Mouse (Mus musculus): ENCODE results near the gene Tsen2. TPM values are rescaled to one million over a fixed set of nuclear protein-coding genes. Genes with fewer than 3 reads are reported as not detected.

Gene Tsen2
- total RNA-seq, 2 experiments from 2014 or later = 20.6 to 26.8 TPM

DNA sequence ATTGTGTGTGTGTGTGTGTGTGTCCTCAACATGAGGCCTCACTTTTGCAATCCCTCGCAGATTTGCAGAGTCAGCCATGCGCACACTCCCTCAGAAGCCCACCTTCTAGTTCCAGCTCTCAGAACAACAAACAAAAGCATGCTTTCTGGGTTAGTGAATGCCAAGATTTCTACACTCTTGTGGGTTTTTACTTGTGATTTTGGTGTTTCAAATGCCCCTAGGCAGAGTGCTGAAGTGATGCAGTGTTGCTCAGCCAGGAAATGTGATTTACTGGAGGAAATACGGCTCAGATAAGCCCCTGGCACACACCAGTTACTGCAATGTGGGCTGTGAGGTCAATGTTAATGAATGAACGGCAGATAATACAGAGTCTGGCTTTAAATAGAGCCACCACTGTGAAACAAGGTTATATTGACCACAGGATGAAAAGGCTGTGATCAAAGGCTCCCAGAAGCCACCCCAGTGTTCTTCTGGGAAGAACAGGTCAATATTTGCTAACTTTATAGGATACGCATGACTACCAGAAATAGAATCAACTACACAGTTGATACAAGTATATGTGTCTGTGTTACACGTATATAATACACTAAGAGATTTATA is 2.7 kb upstream of the Tsen2 start:
- DNase-seq = no peak

DNA sequence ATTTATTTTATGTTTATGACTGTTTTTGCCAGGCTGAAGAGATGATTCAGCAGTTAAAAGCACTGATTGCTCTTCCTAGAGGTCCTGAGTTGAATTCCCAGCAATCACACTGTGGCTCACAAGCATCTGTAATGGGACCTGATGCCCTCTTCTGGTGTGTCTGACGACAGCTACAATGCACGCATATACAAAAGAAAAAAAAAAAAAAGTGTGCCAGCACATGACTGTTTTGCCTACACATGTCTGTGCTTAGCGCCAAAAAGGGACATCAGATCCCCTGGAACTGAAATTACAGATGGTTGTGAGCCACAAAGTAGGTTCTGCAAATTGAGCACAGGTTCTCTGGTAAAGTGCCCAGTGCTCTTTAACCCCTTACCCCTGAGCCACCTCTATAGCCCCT is 2.1 kb upstream of the Tsen2 start:
- no peak for DNase-seq

DNA sequence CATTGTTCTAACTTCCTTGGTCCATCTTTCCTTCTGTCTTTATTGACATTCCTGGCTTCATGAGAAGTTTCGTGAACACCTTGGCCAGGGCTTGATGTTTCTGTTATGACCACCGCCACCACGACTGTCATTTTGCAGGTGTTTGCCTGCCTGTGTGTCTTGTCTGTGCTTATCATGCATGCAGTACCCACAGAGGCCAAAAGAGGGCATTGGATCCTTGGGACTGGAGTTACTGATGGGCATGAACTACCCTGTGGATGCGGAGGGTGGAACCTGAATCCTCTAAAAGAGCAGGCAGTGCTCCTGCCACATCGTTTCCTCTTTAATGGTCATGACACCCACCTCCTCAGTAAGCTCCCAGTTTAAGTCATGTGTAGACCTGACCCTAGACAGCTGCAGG is 1.8 kb downstream of the Tsen2 start:
- no peak for DNase-seq

DNA sequence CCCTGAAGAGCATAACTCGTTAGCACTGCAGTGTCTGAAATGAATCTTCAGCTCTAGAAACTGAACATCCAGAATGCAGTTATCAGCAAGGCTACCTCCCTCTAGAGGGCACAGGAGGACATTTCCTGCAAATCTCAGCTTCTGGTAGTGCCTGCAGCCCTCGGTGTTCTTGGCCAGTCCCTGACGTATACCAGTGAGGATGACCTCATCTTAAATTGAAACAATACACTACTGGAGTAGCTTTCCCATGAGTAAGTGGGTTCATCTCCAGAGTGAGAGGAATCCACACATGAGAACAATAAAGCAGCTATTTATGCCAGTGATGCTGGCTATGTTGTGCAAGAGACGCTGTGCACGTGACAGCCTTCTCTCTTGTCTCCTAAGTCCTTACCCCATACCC is 11.0 kb downstream of the Tsen2 start:
- DNase-seq = no peak

DNA sequence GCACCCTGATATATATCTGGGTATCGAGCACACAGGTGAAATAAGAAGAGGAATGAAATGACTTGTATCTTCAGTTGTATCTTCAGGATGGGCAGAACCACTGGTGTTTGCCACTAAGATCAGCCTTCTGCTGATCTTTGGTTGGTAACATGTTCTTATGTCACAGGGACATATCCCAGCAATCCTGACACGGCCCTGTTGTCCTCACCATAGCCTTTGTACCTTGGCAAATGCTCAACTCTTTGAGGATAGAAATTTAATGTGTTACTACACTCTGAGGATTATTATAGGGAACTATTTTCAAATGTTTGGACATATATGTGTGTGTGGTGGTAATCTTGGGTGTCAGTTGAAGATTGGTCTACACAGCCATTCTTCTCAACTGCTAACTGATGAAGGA is 13.7 kb downstream of the Tsen2 start:
- DNase-seq = no peak

DNA sequence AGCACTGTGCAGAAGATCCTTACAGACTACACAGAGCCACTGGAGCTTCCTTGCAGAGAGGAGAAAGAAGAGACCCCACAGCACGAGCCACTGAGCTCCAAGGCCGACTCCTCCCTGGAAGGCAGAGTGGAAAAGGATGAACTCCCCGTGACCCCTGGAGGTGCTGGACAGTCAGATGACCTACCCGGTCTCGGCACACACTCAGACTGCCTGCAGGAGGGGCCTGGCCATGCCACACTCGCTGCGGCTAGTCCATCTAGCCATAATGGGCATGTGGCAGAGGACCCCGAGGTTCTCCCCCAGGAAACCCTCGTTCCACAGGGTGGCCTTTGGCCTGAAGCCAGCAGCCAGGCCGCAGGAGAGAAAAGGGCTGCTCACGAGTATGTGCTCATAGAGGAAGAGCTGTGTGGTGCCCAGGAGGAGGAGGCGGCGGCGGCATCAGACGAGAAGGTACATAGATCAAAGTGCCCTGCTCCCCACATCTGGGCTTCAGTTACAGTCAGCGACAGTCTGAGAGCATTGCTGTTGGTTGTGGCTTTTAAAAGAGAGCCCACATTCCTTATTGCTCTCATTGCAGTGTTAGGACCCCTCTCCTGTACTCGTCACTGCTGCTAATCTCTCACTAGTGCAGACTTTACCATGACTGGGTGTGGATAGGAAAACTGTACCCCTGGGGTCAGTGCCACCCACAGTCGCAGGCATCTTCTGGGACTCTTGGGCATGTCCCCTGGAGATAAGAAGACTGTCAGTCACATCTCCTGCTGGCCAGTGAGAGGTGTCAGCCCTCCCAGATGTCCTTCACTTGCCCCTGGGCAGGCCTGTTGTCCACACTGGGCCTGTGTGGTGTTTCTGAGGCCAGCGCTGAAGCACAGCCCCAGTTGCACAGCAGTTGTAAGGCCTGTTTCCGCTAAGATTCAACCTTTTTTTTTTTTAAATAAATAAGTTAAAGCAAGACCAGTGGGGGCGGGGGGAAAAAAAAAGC is 15.5 kb downstream of the Tsen2 start:
- DNase-seq = no peak

DNA sequence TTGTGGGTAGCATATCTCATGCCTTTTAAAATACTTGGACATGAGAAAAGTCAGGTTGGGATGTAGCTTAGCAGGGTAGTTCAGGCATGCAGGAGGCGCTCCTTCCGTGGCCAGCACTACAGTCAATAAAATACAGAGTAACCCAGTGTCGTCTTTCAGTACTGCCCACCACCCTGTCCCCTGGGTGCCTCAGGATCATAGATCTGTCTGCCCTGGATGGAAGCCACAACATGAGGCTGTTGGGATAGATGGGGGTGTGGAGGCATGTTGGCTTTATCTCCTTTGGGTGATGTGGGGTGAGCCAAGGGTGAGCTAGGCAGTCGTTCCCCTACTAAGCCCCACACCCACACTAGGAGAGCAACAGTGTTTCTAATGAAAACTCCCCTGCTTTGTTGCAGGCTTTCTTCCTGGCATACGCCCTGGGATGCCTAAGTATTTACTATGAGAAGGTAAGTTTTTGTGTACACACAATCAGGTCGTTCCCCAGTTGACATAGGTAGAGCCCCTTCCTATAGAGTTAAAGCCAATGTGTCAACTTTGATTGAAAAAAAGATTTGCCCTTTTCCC is 21.1 kb downstream of the Tsen2 start:
- no peak for DNase-seq

DNA sequence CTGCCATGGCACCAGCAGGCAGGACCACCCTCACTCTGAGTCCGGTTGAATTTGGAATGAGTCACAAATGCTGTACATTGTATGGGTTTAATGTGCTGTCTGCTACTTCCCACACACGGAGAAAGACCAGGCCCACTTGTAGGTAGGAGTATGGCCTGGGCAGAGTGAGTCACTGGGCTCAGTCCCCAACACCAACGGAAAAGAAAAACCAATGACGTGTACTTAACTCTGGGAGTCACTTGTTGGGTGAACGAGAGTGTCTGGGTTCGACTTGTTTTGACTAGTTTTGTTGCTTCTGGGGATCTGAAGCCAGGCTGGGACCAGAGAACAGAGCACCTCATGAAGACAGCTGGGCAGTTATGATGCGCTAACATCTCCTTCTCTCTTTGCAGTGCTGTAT is 29.7 kb downstream of the Tsen2 start:
- no peak for DNase-seq

DNA sequence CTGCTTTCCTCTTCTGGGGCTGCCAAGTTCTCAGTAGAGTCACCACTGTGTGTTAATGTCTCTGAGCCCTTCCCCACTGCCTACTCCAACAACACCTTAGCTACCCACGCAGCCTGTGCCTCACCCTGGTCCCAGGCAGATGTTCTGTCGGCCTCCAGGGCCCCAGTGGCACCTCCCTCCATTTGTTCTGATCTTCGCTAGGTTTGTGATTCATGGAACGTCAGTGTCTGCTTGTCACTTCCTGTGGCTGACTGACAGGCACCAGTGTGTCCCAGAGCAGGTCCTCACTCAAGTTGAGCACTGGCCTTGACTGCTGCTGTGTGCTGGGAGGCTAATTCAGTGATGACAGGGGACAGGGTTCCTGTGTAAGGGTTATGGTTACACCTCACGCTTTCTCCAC is 32.9 kb downstream of the Tsen2 start:
- DNase-seq = no peak

DNA sequence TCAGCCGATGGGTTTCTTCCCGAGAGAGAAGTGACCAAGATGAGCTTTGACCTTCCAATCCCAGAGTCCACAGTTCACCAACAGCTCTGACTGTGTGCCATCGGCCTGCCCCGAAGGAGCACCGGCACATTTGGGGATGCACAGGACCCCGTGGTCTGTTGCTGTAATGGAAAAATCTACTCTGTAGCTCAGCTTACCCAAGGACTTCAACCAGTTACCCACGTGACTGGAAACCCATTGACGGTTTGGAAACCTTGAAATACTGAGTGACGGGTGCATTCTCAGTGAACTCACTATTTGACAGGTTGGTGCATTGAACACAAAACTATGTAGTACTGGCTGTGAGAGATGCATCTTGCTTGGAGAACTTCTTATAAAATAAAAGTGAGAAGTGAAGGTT is 33.5 kb downstream of the Tsen2 start:
- no peak for DNase-seq

DNA sequence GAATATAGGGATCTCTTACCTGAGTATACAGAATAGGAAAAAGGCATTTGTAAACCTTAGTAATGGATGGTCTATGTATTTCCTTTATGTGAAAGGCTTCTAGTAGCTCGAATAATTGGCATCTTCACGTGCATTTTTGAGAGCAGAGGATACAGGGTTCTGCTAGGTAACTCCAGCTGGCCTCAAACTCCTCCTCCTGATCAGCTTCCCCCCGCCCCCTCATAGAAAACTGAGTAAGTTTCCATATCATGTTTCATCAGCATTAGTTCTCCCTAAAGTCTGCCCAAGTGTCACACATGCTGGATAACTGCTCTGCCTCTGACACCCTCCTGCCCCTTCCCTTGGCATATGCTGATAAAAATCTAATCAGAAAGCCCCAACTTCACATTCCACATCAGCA is 36.3 kb downstream of the Tsen2 start:
- no peak for DNase-seq

DNA sequence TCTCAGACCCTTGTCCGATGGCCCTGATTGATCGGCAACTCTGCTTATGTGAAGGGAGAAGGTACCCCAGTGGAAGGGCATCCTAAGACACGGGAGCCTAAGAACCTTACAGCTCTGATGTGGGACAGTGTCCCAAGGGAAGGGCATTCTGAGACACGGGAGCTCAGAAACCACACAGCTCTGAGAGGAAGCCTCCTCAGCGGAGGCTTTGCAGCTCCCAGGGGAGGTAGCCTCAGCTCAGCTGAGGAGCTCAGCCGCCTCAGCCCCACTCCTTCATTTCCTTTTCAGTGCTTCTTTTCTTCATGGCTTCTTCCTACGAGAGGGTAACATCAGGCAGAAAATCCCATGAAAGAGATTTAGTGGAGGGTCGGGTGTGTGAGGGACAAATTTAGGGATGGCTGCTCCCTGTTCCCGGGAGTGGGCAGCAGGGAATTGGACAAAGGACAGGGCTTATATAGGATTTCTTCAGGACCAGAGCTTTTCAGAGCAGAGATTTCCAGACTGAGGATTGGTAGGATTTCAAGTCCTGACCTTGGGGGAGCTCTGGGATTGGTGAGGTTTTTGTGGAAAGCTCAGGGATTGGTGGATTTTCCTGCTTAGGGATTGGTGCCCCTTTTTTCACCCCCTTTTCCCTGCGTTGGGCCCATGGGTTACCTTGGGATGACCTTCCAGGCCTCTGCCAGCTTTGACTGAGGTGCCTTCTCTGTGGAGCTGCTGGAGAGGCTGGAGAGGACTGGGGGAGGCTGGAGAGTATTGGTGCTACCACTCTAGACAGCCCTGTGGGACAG is 38.1 kb downstream of the Tsen2 start:
- no peak for DNase-seq

DNA sequence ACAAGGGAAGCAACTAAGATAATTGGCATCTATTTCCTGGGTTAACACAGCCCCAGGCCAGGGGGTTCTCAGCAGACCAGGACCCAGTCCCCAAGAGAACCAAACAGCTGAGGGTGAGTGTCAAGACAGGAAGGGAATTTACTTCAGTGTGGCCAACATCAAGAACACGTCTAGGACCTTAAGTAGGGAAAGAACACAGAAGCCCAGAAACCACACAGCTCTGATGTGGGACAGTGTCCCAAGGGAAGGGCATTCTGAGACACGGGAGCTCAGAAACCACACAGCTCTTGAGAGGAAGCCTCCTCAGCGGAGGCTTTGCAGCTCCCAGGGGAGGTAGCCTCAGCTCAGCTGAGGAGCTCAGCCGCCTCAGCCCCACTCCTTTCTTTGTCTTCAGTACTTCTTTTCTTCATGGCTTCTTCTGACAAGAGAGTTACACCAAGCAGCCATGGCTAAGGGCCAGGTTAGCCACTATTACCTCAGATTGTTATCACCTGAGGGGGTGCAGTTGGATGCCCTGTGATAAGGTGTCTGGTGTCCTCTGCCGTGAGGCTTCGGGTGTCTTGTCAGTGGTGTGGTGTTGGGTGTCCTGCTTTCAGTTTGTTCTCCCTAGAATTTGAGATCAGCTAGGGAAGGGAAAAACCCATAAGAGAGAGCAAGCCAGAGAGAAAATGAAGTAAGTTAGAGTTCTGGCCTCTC is 39.1 kb downstream of the Tsen2 start:
- DNase-seq = no peak

DNA sequence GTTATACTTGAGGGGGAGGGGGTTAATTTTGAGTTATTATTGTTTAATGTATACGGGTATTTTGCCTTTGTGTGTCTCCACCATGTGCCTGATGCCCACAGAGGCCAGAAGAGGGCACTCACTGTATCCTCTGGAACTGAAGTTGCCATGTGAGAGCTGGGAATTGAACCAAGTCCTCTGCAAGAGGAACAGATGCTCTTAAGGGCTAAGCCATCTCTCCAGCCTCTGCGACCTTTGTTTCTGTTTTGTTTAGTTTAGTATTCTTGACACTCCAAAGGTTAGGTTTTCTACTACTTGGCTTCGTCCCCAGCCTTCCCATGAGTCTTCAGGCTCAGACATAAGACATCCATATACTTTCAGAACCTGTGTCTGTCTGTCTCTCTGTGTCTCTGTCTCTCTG is 39.7 kb downstream of the Tsen2 start:
- DNase-seq = no peak

DNA sequence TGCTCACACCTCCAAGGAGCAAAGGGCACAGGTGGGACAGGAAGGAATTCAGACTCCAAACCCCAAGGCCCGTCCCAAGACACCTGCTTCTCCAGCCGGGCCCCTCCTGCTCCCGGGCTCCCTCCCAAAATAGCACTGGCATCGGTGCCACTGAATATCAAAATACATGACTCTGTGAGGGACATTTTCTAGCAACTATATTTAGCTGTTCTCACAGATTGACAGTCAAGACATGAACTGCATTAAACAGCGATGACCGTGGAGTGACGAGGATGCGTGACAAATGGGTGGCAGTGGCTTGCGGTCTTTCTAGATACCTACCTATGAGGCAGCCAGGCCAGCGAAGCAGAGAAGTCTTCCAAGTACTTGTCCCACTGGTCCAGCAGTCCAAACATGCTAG is 41.9 kb downstream of the Tsen2 start:
- no peak for DNase-seq

DNA sequence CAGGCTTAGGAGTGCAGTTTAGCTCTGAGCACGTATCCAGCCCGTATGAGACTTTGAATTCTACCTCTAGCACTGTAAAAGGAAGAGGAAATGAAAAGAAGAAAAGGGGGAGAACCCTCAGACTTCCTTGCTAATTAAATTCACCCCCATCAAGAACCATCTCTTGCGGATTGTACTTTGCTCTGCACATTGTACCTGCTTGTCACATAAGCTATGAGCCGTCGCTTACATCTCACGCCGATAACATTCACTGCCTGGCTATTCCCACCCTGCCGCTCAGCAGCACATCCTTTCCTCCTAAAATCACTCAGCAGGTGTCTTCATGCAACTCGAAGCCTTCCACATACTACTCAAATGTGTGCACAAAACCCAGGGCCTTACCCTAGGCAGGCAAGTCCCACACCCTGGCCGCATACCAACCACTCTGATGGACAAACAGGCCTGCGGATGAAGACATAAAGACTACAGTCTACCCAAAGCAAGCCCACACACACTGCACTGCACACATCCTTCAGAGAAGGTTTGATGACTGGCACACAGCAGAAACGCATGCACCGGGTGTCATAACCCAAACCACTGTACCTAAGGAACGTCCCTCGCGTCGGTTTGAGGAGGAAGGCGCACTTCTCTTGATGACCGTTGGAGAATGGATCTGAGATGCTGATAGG is 47.4 kb downstream of the Tsen2 start:
- DNase-seq = no peak

DNA sequence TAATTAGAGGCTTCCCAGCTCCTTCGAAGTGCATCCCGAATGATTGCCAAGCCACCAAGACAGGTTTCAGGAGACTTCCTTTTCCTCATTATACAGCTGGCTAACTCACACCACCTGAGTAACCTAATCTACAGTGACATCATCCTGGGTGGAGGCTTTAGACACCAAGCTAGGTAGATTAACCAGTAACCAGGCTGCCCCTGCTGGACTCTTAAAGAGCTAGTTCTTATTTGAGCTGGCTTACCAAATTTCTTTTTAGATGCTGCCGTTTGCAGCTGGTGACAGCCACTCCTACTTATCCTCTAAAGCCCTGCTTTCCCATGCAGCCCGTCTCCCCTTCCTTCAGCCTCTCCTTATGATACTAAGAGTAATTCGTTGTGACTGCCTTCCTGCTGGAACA is 48.0 kb downstream of the Tsen2 start, which contains the start of gene Mkrn2os:
Mkrn2os (minus strand) TSS at position 119 of the 400 bp plus-strand sequence.
- no peak for DNase-seq

DNA sequence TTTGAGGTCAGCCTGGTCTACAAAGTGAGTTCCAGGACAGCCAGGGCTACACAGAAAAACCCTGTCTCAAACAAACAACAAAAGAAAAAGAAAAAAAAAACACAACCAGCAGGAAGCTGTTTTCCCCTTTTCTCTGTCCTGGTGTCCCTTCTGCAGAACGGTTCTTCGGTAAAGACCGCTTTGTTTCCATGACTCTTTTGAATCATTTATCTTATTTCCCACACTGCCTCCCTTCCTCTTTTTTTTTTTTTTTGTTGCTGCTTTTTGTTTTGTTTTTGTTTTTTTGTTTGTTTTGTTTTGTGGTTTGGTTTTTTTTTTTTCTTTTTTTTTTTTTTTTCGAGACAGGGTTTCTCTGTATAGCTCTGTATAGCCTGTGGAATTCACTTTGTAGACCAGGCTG is 48.8 kb downstream of the Tsen2 start:
- DNase-seq = no peak

DNA sequence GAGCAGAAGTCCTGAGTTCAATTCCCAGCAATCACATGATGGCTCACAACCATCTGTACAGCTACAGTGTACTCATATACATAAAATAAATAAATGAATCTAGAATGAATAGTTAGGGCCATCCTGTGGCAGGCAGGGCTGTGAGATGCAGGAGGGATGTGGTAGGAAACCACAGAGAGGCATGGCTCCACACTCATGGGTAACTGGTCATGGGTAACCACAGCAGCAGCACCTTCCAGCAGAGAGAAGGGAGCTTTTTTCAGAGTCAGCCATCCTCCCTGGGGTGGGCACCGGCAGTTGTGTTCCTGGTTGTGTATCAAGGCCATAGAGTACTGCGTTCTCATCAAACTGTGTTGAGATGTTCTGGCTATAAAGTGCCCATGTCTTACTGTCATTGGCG is 50.0 kb downstream of the Tsen2 start:
- no peak for DNase-seq

DNA sequence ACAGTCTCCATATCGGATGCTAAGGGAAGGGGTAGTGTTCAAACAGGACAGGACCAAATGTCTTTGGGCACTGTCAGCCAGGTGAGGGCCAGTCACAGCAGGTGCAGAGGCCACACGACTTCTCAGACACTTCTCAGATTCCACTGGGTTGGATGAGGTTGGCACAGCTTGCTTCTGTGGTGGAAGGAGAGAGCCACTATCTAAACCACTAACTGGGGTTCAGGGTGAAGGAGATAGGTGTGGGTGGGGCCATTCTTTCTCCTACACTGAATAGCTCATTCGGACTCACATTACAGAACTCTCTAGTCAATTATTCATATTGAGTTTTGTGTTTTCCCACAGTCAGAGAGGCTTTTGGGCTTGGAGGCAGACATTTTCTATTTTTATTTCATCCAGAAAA is 51.2 kb downstream of the Tsen2 start:
- no peak for DNase-seq

DNA sequence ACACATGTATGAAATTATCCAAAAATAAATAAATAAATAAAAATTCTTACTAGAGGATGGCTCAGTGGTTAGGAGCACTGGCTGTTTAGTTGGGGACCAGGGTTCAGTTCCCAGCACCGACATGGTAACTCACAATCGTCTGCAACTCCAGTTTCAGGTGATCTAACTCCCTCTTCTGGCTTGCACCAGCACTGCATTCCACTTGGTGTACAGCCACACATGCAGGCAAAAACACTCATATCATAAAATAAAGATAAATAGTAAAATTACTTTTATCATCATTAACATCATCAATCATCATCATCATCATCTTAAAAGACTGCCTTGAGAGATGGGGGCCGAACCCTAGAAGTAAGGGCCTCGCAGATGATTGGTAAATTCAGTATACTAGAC is 56.9 kb downstream of the Tsen2 start:
- DNase-seq = no peak

Measured in layer of hippocampus, postnatal 36 days (tissue).